Mouse (Mus musculus): ENCODE data around the gene Cul9.

- TF ChIP-seq CTCF (IDR thresholded peaks at IDR 0.05; ENCODE audit: borderline replicate concordance, extremely low read depth, insufficient read depth, insufficient read length), result no peak
- TF ChIP-seq POLR2A (IDR thresholded peaks at IDR 0.05; ENCODE audit: borderline replicate concordance, extremely low read depth, insufficient read depth, insufficient read length, poor library complexity, severe bottlenecking), result no peak
Observed at GRCm38 (mm10) chr17:46553926-46554325, 7.7 kb upstream of the Cul9 start.

Data from brain, embryonic 14.5 days (tissue).